Mouse (Mus musculus): ENCODE data around the gene Arl3. TPM values are rescaled to one million over a fixed set of nuclear protein-coding genes. Genes with fewer than 3 reads are reported as not detected.

Arl3 gene
- total RNA-seq (2021), result 100 to 1,000 TPM; 102 to 107 TPM

GRCm38 (mm10) chr19:46572951-46573937 is at the start of gene Arl3, which contains the start of gene Sfxn2:
Gene Arl3, minus strand, starts transcription at chr19:46573198.
Gene Sfxn2, plus strand, starts transcription at chr19:46573365.
- peak; percentile 97 for DNase-seq
- intact Hi-C loops (cut with DNase I), result no loop called here

GRCm38 (mm10) chr19:46622659-46623193 is 49.7 kb upstream of the Arl3 start:
- intact Hi-C loops (cut with DNase I), result no loop called here
- DNase-seq, result no peak

GRCm38 (mm10) chr19:46621236-46622183 is 48.5 kb upstream of the Arl3 start:
- intact Hi-C loops (cut with DNase I), result no loop called here
- no peak for DNase-seq

GRCm38 (mm10) chr19:46620016-46620808 is 47.2 kb upstream of the Arl3 start:
- intact Hi-C loops (cut with DNase I), result no loop called here
- no peak for DNase-seq

GRCm38 (mm10) chr19:46619518-46619917 is 46.5 kb upstream of the Arl3 start:
- intact Hi-C loops (cut with DNase I), result no loop called here
- no peak for DNase-seq

GRCm38 (mm10) chr19:46619001-46619400 is 46.0 kb upstream of the Arl3 start:
- DNase-seq, result no peak
- intact Hi-C loops (cut with DNase I), result no loop called here

GRCm38 (mm10) chr19:46618322-46618721 is 45.3 kb upstream of the Arl3 start:
- DNase-seq, result no peak
- intact Hi-C loops (cut with DNase I), result no loop called here

- no peak for DNase-seq
Observed at GRCm38 (mm10) chr19:46617361-46617760, 44.4 kb upstream of the Arl3 start.

GRCm38 (mm10) chr19:46616378-46616777 is 43.4 kb upstream of the Arl3 start:
- no peak for DNase-seq
- intact Hi-C loops (cut with DNase I), result no loop called here

More at GRCm38 (mm10) chr19:46617361-46617760, 44.4 kb upstream of the Arl3 start:
- intact Hi-C loops (cut with DNase I), result no loop called here

GRCm38 (mm10) chr19:46608158-46608557 is 35.2 kb upstream of the Arl3 start:
- intact Hi-C loops (cut with DNase I), result no loop called here
- no peak for DNase-seq

- DNase-seq, result no peak
Observed at GRCm38 (mm10) chr19:46607424-46607823, 34.4 kb upstream of the Arl3 start.

GRCm38 (mm10) chr19:46606718-46607117 is 33.7 kb upstream of the Arl3 start:
- intact Hi-C loops (cut with DNase I), result no loop called here
- no peak for DNase-seq

More at GRCm38 (mm10) chr19:46607424-46607823, 34.4 kb upstream of the Arl3 start:
- intact Hi-C loops (cut with DNase I), result no loop called here

GRCm38 (mm10) chr19:46602406-46602805 is 29.4 kb upstream of the Arl3 start:
- DNase-seq, result no peak
- intact Hi-C loops (cut with DNase I), result no loop called here

- no peak for DNase-seq
- intact Hi-C loops (cut with DNase I), result no loop called here
Observed at GRCm38 (mm10) chr19:46601491-46601890, 28.5 kb upstream of the Arl3 start.

- intact Hi-C loops (cut with DNase I), result no loop called here
- DNase-seq, result no peak
Observed at GRCm38 (mm10) chr19:46600371-46600770, 27.4 kb upstream of the Arl3 start.

- no peak for DNase-seq
- intact Hi-C loops (cut with DNase I), result no loop called here
Observed at GRCm38 (mm10) chr19:46599375-46600256, 26.6 kb upstream of the Arl3 start.

GRCm38 (mm10) chr19:46598720-46599252 is 25.8 kb upstream of the Arl3 start, which contains the start of gene Wbp1l:
Gene Wbp1l, plus strand, starts transcription at chr19:46599084.
- peak; percentile 96 for DNase-seq
- intact Hi-C loops (cut with DNase I), result no loop called here

- no peak for DNase-seq
- intact Hi-C loops (cut with DNase I), result no loop called here
Observed at GRCm38 (mm10) chr19:46598187-46598586, 25.2 kb upstream of the Arl3 start.
